Mouse (Mus musculus): Measurements from ENCODE around the gene Arih1. TPM values are rescaled to one million over a fixed set of nuclear protein-coding genes. Genes with fewer than 3 reads are reported as not detected.
A peak's percentile ranks its signal among the peaks of the same experiment; 100 is the strongest.

Arih1 gene
- total and polyA plus RNA-seq, 3 experiments: 46.5 to 60.4 (median 48.4) TPM

GRCm38 (mm10) chr9:59388311-59388710 is 98.1 kb downstream of the Arih1 start:
- TF ChIP-seq SIN3A (IDR thresholded peaks at IDR 0.05; ENCODE audit: low read length) (peak; percentile 39; the same call in 1 of the 2 replicates), RCOR1 (IDR thresholded peaks at IDR 0.05; ENCODE audit: low read depth, low read length) (peak; percentile 82), HCFC1 (IDR thresholded peaks at IDR 0.05; ENCODE audit: low read depth, low read length) (no peak), TCF12 (IDR thresholded peaks at IDR 0.05; ENCODE audit: low read depth, low read length) (peak; percentile 74), ZNF384 (IDR thresholded peaks at IDR 0.05; ENCODE audit: low read depth, low read length) (peak; percentile 38; the same call in 1 of the 2 replicates), RAD21 (IDR thresholded peaks at IDR 0.05; ENCODE audit: low read depth, low read length) (no peak), GATA1 (IDR thresholded peaks at IDR 0.05; ENCODE audit: low read depth, low read length) (peak; percentile 78), ETS1 (IDR thresholded peaks at IDR 0.05; ENCODE audit: low read depth, low read length) (peak; percentile 79), EP300 (IDR thresholded peaks at IDR 0.05; ENCODE audit: low read depth in 1 of 2, low read length in 2 of 2) (peak; percentile 81 to 85)
- peaks cover 9 to 14% of the 10 kb centered on the region in 2 experiments for H3K4me1 ChIP-seq (ENCODE audit: control insufficient read depth in 1 of 2, insufficient read depth in 2 of 2, low read length in 2 of 2)
- H3K27ac ChIP-seq (ENCODE audit: control insufficient read depth, low read depth, low read length): peak overlapping the region; percentile 45; the same call in 1 of the 2 replicates
- H3K79me2 ChIP-seq (ENCODE audit: control insufficient read depth, insufficient read depth, low read length, poor library complexity): no peaks in the 10 kb centered on the region
- H3K4me3 ChIP-seq (ENCODE audit: control insufficient read depth in 1 of 2, insufficient read depth in 1 of 2, low read depth in 2 of 2, low read length in 2 of 2): no peak overlapping the region
- H3K9ac ChIP-seq (ENCODE audit: control insufficient read depth, low read depth, low read length, poor library complexity, severe bottlenecking): no peak overlapping the region
- no peaks in the 10 kb centered on the region for H3K9me3 ChIP-seq (replicated peaks; ENCODE audit: insufficient read depth, low read length)
- peak; percentile 54 for DNase-seq (ENCODE audit: low read depth, low spot score)
- no peaks in the 10 kb centered on the region for H3K27me3 ChIP-seq (ENCODE audit: control insufficient read depth in 1 of 2, insufficient read depth in 2 of 2, low read length in 2 of 2)
- H3K36me3 ChIP-seq (ENCODE audit: control insufficient read depth in 1 of 2, insufficient read depth in 2 of 2, low read length in 2 of 2): peaks cover 9 to 24% of the 10 kb centered on the region in 2 experiments

GRCm38 (mm10) chr9:59387461-59387860 is 99.0 kb downstream of the Arih1 start:
- TF ChIP-seq SIN3A (IDR thresholded peaks at IDR 0.05; ENCODE audit: low read length) (0 out of 2 replicates have a peak, but pooled peaks have one; percentile 18), KAT2A (conservative IDR thresholded peaks at IDR 0.05; ENCODE audit: low read depth, low read length) (no peak), POLR2AphosphoS2 (IDR thresholded peaks at IDR 0.05; ENCODE audit: low read length) (peak; percentile 44; the same call in 1 of the 2 replicates)
- H3K27ac ChIP-seq (ENCODE audit: control insufficient read depth, low read depth, low read length): no peak overlapping the region

DNA sequence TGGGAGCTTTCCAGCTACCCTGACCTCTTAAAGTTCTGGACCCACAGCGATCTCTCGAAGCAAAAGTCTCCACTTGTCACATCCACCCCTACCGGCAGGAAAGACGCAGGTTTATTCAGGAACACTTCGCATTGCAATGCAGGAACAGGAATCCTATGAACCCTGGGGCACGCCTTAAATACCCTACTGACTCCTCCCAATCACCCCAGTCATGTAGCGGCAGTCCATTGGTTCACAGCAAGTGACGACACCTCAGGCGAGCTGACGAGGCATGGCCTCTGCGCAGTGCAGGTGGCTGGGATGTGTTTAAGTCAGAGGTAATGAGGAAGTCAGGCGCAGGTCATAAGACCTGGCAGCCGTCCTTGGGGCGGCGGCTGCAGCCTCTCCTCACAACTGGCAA is 110.8 kb downstream of the Arih1 start:
- no peak overlapping the region for H3K27ac ChIP-seq (ENCODE audit: control insufficient read depth, low read depth, low read length)
- H3K4me3 ChIP-seq (ENCODE audit: control insufficient read depth in 1 of 2, insufficient read depth in 1 of 2, low read depth in 2 of 2, low read length in 2 of 2): no peak overlapping the region
- H3K79me2 ChIP-seq (ENCODE audit: control insufficient read depth, insufficient read depth, low read length, poor library complexity): no peaks in the 10 kb centered on the region
- H3K36me3 ChIP-seq (ENCODE audit: control insufficient read depth in 1 of 2, insufficient read depth in 2 of 2, low read length in 2 of 2): no peaks in the 10 kb centered on the region
- H3K4me1 ChIP-seq (ENCODE audit: control insufficient read depth in 1 of 2, insufficient read depth in 2 of 2, low read length in 2 of 2): no peaks in the 10 kb centered on the region
- H3K9me3 ChIP-seq (replicated peaks; ENCODE audit: insufficient read depth, low read length): no peaks in the 10 kb centered on the region; the same call in 1 of the 2 replicates
- H3K27me3 ChIP-seq (ENCODE audit: control insufficient read depth in 1 of 2, insufficient read depth in 2 of 2, low read length in 2 of 2): no peaks in the 10 kb centered on the region
- no peak for TF ChIP-seq MAZ (IDR thresholded peaks at IDR 0.05; ENCODE audit: low read depth, low read length)
- no peak for TF ChIP-seq POLR2A (IDR thresholded peaks at IDR 0.05; ENCODE audit: control insufficient read depth in 1 of 2, insufficient read depth in 1 of 2, low read depth in 1 of 2, low read length in 2 of 2, poor library complexity in 1 of 2)
- TF ChIP-seq JUND (IDR thresholded peaks at IDR 0.05; ENCODE audit: low read depth, low read length): no peak
- no peak for TF ChIP-seq GABPA (IDR thresholded peaks at IDR 0.05; ENCODE audit: low read depth, low read length)
- no peak for TF ChIP-seq EP300 (IDR thresholded peaks at IDR 0.05; ENCODE audit: low read depth in 1 of 2, low read length in 2 of 2)
- TF ChIP-seq MYB (IDR thresholded peaks at IDR 0.05; ENCODE audit: low read depth, low read length): no peak
- no peak for TF ChIP-seq TCF12 (IDR thresholded peaks at IDR 0.05; ENCODE audit: low read depth, low read length)
- TF ChIP-seq KAT2A (conservative IDR thresholded peaks at IDR 0.05; ENCODE audit: low read depth, low read length): no peak
- TF ChIP-seq POLR2AphosphoS2 (IDR thresholded peaks at IDR 0.05; ENCODE audit: low read length): no peak
- TF ChIP-seq SIN3A (IDR thresholded peaks at IDR 0.05; ENCODE audit: low read length): no peak
- TF ChIP-seq MXI1 (IDR thresholded peaks at IDR 0.05; ENCODE audit: low read depth, low read length): no peak
- no peak for TF ChIP-seq ZKSCAN1 (IDR thresholded peaks at IDR 0.05; ENCODE audit: low read depth, low read length)
- TF ChIP-seq ELF1 (IDR thresholded peaks at IDR 0.05; ENCODE audit: low read depth, low read length): no peak
- TF ChIP-seq BHLHE40 (IDR thresholded peaks at IDR 0.05; ENCODE audit: borderline replicate concordance, low read depth, low read length): no peak
- no peak for TF ChIP-seq ZC3H11A (IDR thresholded peaks at IDR 0.05; ENCODE audit: low read depth, low read length)
- TF ChIP-seq NRF1 (IDR thresholded peaks at IDR 0.05; ENCODE audit: insufficient read depth, low read depth, low read length, poor library complexity, severe bottlenecking): no peak
- no peak for DNase-seq (ENCODE audit: low read depth, low spot score)
- no peak overlapping the region for H3K9ac ChIP-seq (ENCODE audit: control insufficient read depth, low read depth, low read length, poor library complexity, severe bottlenecking)

More at GRCm38 (mm10) chr9:59387461-59387860, 99.0 kb downstream of the Arih1 start:
- H3K27me3 ChIP-seq (ENCODE audit: control insufficient read depth in 1 of 2, insufficient read depth in 2 of 2, low read length in 2 of 2): no peaks in the 10 kb centered on the region
- peaks cover under 1 to 24% of the 10 kb centered on the region in 2 experiments for H3K36me3 ChIP-seq (ENCODE audit: control insufficient read depth in 1 of 2, insufficient read depth in 2 of 2, low read length in 2 of 2)
- no peak for DNase-seq (ENCODE audit: low read depth, low spot score)
- no peak overlapping the region for H3K4me3 ChIP-seq (ENCODE audit: control insufficient read depth in 1 of 2, insufficient read depth in 1 of 2, low read depth in 2 of 2, low read length in 2 of 2)
- peaks cover 9 to 14% of the 10 kb centered on the region in 2 experiments for H3K4me1 ChIP-seq (ENCODE audit: control insufficient read depth in 1 of 2, insufficient read depth in 2 of 2, low read length in 2 of 2)
- H3K9ac ChIP-seq (ENCODE audit: control insufficient read depth, low read depth, low read length, poor library complexity, severe bottlenecking): no peak overlapping the region
- no peaks in the 10 kb centered on the region for H3K79me2 ChIP-seq (ENCODE audit: control insufficient read depth, insufficient read depth, low read length, poor library complexity)
- H3K9me3 ChIP-seq (replicated peaks; ENCODE audit: insufficient read depth, low read length): no peaks in the 10 kb centered on the region

Data from MEL (cell line).